Mouse (Mus musculus) CH12.LX (cell line): ENCODE results near the gene Hdhd3. TPM values are rescaled to one million over a fixed set of nuclear protein-coding genes. Genes with fewer than 3 reads are reported as not detected.
A peak's percentile ranks its signal among the peaks of the same experiment; 100 is the strongest.

Experiments used
- DNase-seq: peaks from one replicate; pipeline ENCODE4 v3.0.0-alpha.2; 2013; ENCODE audit errors: extremely low read depth
- H3K27ac ChIP-seq: 2 replicates; pipeline ENCODE4 v1.5.1; 2012; ENCODE audit warnings: low read depth, mild to moderate bottlenecking, control low read depth, moderate library complexity; ENCODE audit not compliant: insufficient read depth
- H3K27me3 ChIP-seq: replicated peaks from 2 replicates; pipeline ENCODE3; 2012; ENCODE audit warnings: inconsistent platforms
- H3K36me3 ChIP-seq, 2 experiments: replicated peaks in 1 of 2; 2 replicates each; pipeline versions ENCODE3 to v1.6.1; 2012; ENCODE audit warnings: inconsistent platforms in 1 of 2, low read length in 1 of 2, mild to moderate bottlenecking in 1 of 2, mixed read lengths in 1 of 2, moderate library complexity in 1 of 2; ENCODE audit not compliant: control insufficient read depth in 1 of 2, insufficient read depth in 1 of 2
- H3K4me1 ChIP-seq, 2 experiments: 2 replicates each; pipeline ENCODE4 v1.6.1; 2012; ENCODE audit warnings: inconsistent platforms in 1 of 2, moderate library complexity in 1 of 2; ENCODE audit not compliant: insufficient read depth in 2 of 2, control insufficient read depth in 1 of 2
- H3K4me2 ChIP-seq: 2 replicates; pipeline ENCODE4 v1.6.1; 2012; ENCODE audit warnings: low read depth, mild to moderate bottlenecking, control low read depth; ENCODE audit not compliant: poor library complexity, insufficient read depth, severe bottlenecking
- H3K4me3 ChIP-seq, 3 experiments: fragments of 150-350 bp in 1 of 3; sonication (generic) in 1 of 3; replicated peaks in 1 of 3; 2 replicates each; pipeline versions ENCODE3 to v1.5.1; 2011 to 2012; ENCODE audit warnings: low read depth in 2 of 3, low read length in 2 of 3, mild to moderate bottlenecking in 2 of 3, moderate library complexity in 2 of 3, control low read depth in 1 of 3, improper control_type of control experiment in 1 of 3, inconsistent platforms in 1 of 3, mixed read lengths in 1 of 3; ENCODE audit not compliant: poor library complexity in 1 of 3
- H3K79me2 ChIP-seq: replicated peaks from 2 replicates; pipeline ENCODE4 v1.6.1; 2012; ENCODE audit warnings: mild to moderate bottlenecking, moderate library complexity; ENCODE audit not compliant: control insufficient read depth, poor library complexity, insufficient read depth, severe bottlenecking; ENCODE audit errors: extremely low read depth
- H3K9ac ChIP-seq: 2 replicates; pipeline ENCODE4 v1.6.1; 2012; ENCODE audit warnings: low read depth, mild to moderate bottlenecking, control low read depth, moderate library complexity; ENCODE audit not compliant: insufficient read depth
- H3K9me3 ChIP-seq: replicated peaks from 2 replicates; pipeline ENCODE3; 2012; ENCODE audit warnings: low read length, inconsistent platforms, mixed read lengths
- BHLHE40 ChIP-seq: IDR thresholded peaks from 2 replicates; pipeline ENCODE4 v1.6.1; 2011; ENCODE audit warnings: mild to moderate bottlenecking, low read depth, low read length, improper control_type of control experiment
- CHD1 ChIP-seq: IDR thresholded peaks from 2 replicates; pipeline ENCODE4 v1.6.1; 2012; ENCODE audit warnings: low read depth, low read length, improper control_type of control experiment, inconsistent platforms
- CHD2 ChIP-seq: IDR thresholded peaks from 2 replicates; pipeline ENCODE4 v1.6.1; 2011; ENCODE audit warnings: low read length, improper control_type of control experiment
- JUND ChIP-seq: conservative IDR thresholded peaks from 2 replicates; pipeline ENCODE4 v1.6.1; 2011; ENCODE audit warnings: low read depth, low read length, improper control_type of control experiment
- MAX ChIP-seq: IDR thresholded peaks from 2 replicates; pipeline ENCODE4 v1.6.1; 2011; ENCODE audit warnings: low read length, improper control_type of control experiment
- NELFE ChIP-seq: IDR thresholded peaks from 2 replicates; pipeline ENCODE4 v1.6.1; 2011; ENCODE audit warnings: low read depth, low read length, improper control_type of control experiment
- POLR2AphosphoS2 ChIP-seq: IDR thresholded peaks from 2 replicates; pipeline ENCODE4 v1.6.1; 2011; ENCODE audit warnings: low read depth, low read length, improper control_type of control experiment
- SIN3A ChIP-seq: IDR thresholded peaks from 2 replicates; pipeline ENCODE4 v1.6.1; 2012; ENCODE audit warnings: low read length, improper control_type of control experiment, inconsistent platforms
- UBTF ChIP-seq: IDR thresholded peaks from 2 replicates; pipeline ENCODE4 v1.6.1; 2012; ENCODE audit warnings: low read depth, mild to moderate bottlenecking, inconsistent platforms, low read length, improper control_type of control experiment, moderate library complexity
- ZMIZ1 ChIP-seq: IDR thresholded peaks from 2 replicates; pipeline ENCODE4 v1.6.1; 2012; ENCODE audit warnings: low read depth, mild to moderate bottlenecking, inconsistent platforms, low read length, improper control_type of control experiment
- dilution Hi-C: fragments of 300-500 bp; cut with MboI; formaldehyde crosslinking; loops from 2 replicates; pipeline ENCODE4 v1.14.3; 2020; ENCODE audit warnings: low sequenced_read_pairs; ENCODE audit not compliant: extremely low pct_unique_long_range_greater_than_20kb, extremely low pct_ligation_motif_present
- in situ Hi-C: fragments of 300-500 bp; cut with MboI; formaldehyde crosslinking; loops from 3 replicates; pipeline ENCODE4 v1.14.3; 2019; ENCODE audit warnings: low sequenced_read_pairs, low pct_ligation_motif_present, low pct_unique_long_range_greater_than_20kb, mixed read lengths
- polyA plus RNA-seq: library from polyadenylated mRNA; unstranded; fragments of >175 nt; gene quantifications from 2 replicates; pipeline ENCODE4 v1.2.1, GENCODE M21; 2012; ENCODE audit warnings: low read depth; ENCODE audit not compliant: insufficient read length
- total RNA-seq, 2 experiments: library from RNA; depleted of rRNA; stranded (reverse); fragments of 300-350 nt in 1 of 2; fragments of >200 nt in 1 of 2; gene quantifications; 2 replicates each; pipeline ENCODE4 v1.2.3; 2012 to 2014

The Hdhd3 gene
- 4.7 and 6.1 TPM in 2 replicates for total RNA-seq (2012; rRNA removed)
- 2.9 and 4.5 TPM in 2 replicates for total RNA-seq (2014; rRNA removed)
- 4.7 and 5.3 TPM in 2 replicates for polyA plus RNA-seq

- Histone ChIP-seq H3K4me3 (peak within 1 kb of the TSS; percentile 66 to 85 (median 73)), H3K4me2 (peak within 1 kb of the TSS; percentile 75), H3K36me3 (peaks cover 12 to 34% of the 10 kb centered on the region in 2 experiments), H3K79me2 (no peaks in the 10 kb centered on the region), H3K9ac (peak within 1 kb of the TSS; percentile 88), H3K9me3 (no peaks in the 10 kb centered on the region)
- dilution Hi-C loops = no loop called here
- no peak for TF ChIP-seq SIN3A
- no peak for TF ChIP-seq NELFE
- TF ChIP-seq ZMIZ1 = no peak; the same call in 1 of the 2 replicates
- TF ChIP-seq, all 38 proteins: peak for 0
- in situ Hi-C loops = loop anchor here (10.0 kb wide), 1 partner anchor 99 kb away; the partner anchor contains the start of genes Cdc26 and Prpf4
- DNase-seq = no peak
- Histone ChIP-seq H3K4me1 (peaks cover 0 to 16% of the 10 kb centered on the region in 2 experiments; a peak in 2 of 4 replicates), H3K27me3 (no peaks in the 10 kb centered on the region), H3K27ac (no peak within 1 kb of the TSS)
Observed at GRCm38 (mm10) chr4:62503374-62503970, at the start of gene Hdhd3. Gene Hdhd3, minus strand, starts transcription at chr4:62503467.

GRCm38 (mm10) chr4:62551966-62552365, 48.7 kb upstream of the Hdhd3 start:
- Histone ChIP-seq H3K4me2 (no peak overlapping the region), H3K79me2 (no peaks in the 10 kb centered on the region), H3K27me3 (peaks cover 2% of the 10 kb centered on the region), H3K4me1 (no peaks in the 10 kb centered on the region), H3K27ac (no peak overlapping the region), H3K36me3 (no peaks in the 10 kb centered on the region), H3K9me3 (peaks cover 8% of the 10 kb centered on the region), H3K4me3 (no peak overlapping the region), H3K9ac (no peak overlapping the region)
- in situ Hi-C loops (no loop called here), dilution Hi-C loops (no loop called here)
- TF ChIP-seq CHD1 (no peak), JUND (no peak), CHD2 (no peak), NELFE (no peak), BHLHE40 (no peak)
- no peak for DNase-seq

GRCm38 (mm10) chr4:62544801-62545200, 41.5 kb upstream of the Hdhd3 start:
- Histone ChIP-seq H3K9me3 (peaks cover 5% of the 10 kb centered on the region), H3K9ac (no peak overlapping the region), H3K27me3 (no peaks in the 10 kb centered on the region), H3K79me2 (no peaks in the 10 kb centered on the region), H3K4me1 (peaks cover 0 to 13% of the 10 kb centered on the region in 2 experiments; a peak in 3 of 4 replicates), H3K36me3 (no peaks in the 10 kb centered on the region), H3K4me3 (no peak overlapping the region), H3K4me2 (no peak overlapping the region), H3K27ac (no peak overlapping the region)
- TF ChIP-seq POLR2AphosphoS2 = no peak
- TF ChIP-seq UBTF = no peak
- TF ChIP-seq MAX = no peak
- dilution Hi-C loops (no loop called here), in situ Hi-C loops (no loop called here)
- no peak for DNase-seq
